Mouse (Mus musculus) forebrain, embryonic 10.5 days (tissue): ENCODE measurements around the gene H2-Ob. TPM values are rescaled to one million over a fixed set of nuclear protein-coding genes. Genes with fewer than 3 reads are reported as not detected.
"Not testable (repeated sequence)": the region's sequence is repeated elsewhere in the genome, so short reads cannot be mapped to it uniquely, and the experiment has no call there.

ENCODE experiments used
- DNase-seq: peaks from one replicate; pipeline ENCODE4 v3.0.0-alpha.2; 2017; ENCODE audit warnings: low spot score; ENCODE audit errors: extremely low spot score
- H3K27ac ChIP-seq: fragments of 300-500 bp; sonication (generic); 2 replicates; pipeline ENCODE4 v1.5.1; 2016; ENCODE audit warnings: mild to moderate bottlenecking
- H3K27me3 ChIP-seq: fragments of 300-500 bp; sonication (generic); 2 replicates; pipeline ENCODE4 v1.6.1; 2016; ENCODE audit warnings: mild to moderate bottlenecking; ENCODE audit not compliant: poor library complexity, severe bottlenecking
- H3K36me3 ChIP-seq: fragments of 300-500 bp; sonication (generic); replicated peaks from 2 replicates; pipeline ENCODE4 v1.6.1; 2016; ENCODE audit warnings: mild to moderate bottlenecking, moderate library complexity
- H3K4me1 ChIP-seq: fragments of 300-500 bp; sonication (generic); 2 replicates; pipeline ENCODE4 v1.6.1; 2016
- H3K4me3 ChIP-seq: fragments of 300-500 bp; sonication (generic); 2 replicates; pipeline ENCODE4 v1.5.1; 2016; ENCODE audit warnings: mild to moderate bottlenecking, moderate library complexity
- H3K9me3 ChIP-seq: fragments of 300-500 bp; sonication (generic); 2 replicates; pipeline ENCODE4 v1.6.1; 2016; ENCODE audit warnings: mild to moderate bottlenecking, moderate library complexity
- WGBS: fragments of 180-500 bp; shearing (Covaris S2); methylation state at CpG from one replicate; pipeline ENCODE4 v1.1.7; 2016; 5-methylcytosine and 5-hydroxymethylcytosine counted together
- polyA plus RNA-seq: library from polyadenylated mRNA; unstranded; fragments of >200 nt; fragmentation: Nextera tagmentation; extraction: Ambion mirVana; gene quantifications from 2 replicates; pipeline ENCODE4 v1.2.1, GENCODE M21; 2016

H2-Ob gene
- polyA plus RNA-seq, 1 experiment from 2014 or later, result not detected

GRCm38 (mm10) chr17:34211746-34212365, 26.8 kb upstream of the H2-Ob start:
- DNase-seq, result no peak
- Histone ChIP-seq H3K4me3 (no peak overlapping the region; the same call in 1 of the 2 replicates), H3K4me1 (peaks cover 15% of the 10 kb centered on the region), H3K9me3 (peaks cover 4% of the 10 kb centered on the region; the same call in 1 of the 2 replicates), H3K27me3 (peaks cover 79% of the 10 kb centered on the region), H3K27ac (no peak overlapping the region), H3K36me3 (no peaks in the 10 kb centered on the region)
- WGBS, result 17% methylated on average over 23 of the region's 23 CpGs

- Histone ChIP-seq H3K4me3 (no peak overlapping the region), H3K36me3 (no peaks in the 10 kb centered on the region), H3K27ac (no peak overlapping the region), H3K27me3 (peaks cover 61% of the 10 kb centered on the region), H3K4me1 (peaks cover 15% of the 10 kb centered on the region), H3K9me3 (peaks cover 9% of the 10 kb centered on the region)
- WGBS, result 49% methylated on average over 21 of the region's 21 CpGs
- no peak for DNase-seq
Observed at GRCm38 (mm10) chr17:34213936-34214335, 24.8 kb upstream of the H2-Ob start.

GRCm38 (mm10) chr17:34215176-34215575, 23.5 kb upstream of the H2-Ob start:
- Histone ChIP-seq H3K4me3 (no peak overlapping the region), H3K4me1 (peaks cover 15% of the 10 kb centered on the region), H3K27me3 (peaks cover 58% of the 10 kb centered on the region), H3K27ac (no peak overlapping the region), H3K36me3 (no peaks in the 10 kb centered on the region), H3K9me3 (peaks cover 9% of the 10 kb centered on the region)
- WGBS, result 86% methylated on average over 12 of the region's 12 CpGs
- no peak for DNase-seq

- no peak overlapping the region for H3K4me3 ChIP-seq
- peaks cover 7% of the 10 kb centered on the region; the same call in 1 of the 2 replicates for H3K4me1 ChIP-seq
- no peak for DNase-seq
- H3K27me3 ChIP-seq, result peaks cover 36% of the 10 kb centered on the region
- no peak overlapping the region for H3K27ac ChIP-seq
- 87% methylated on average over 8 of the region's 8 CpGs for WGBS
- peaks cover 9% of the 10 kb centered on the region for H3K9me3 ChIP-seq
- no peaks in the 10 kb centered on the region for H3K36me3 ChIP-seq
Observed at GRCm38 (mm10) chr17:34217216-34217928, 21.3 kb upstream of the H2-Ob start.

GRCm38 (mm10) chr17:34217986-34218385, 20.7 kb upstream of the H2-Ob start:
- peaks cover 9% of the 10 kb centered on the region for H3K9me3 ChIP-seq

GRCm38 (mm10) chr17:34218675-34219074, 20.0 kb upstream of the H2-Ob start:
- no peak overlapping the region for H3K4me3 ChIP-seq
- peaks cover 23% of the 10 kb centered on the region for H3K27me3 ChIP-seq
- peaks cover 7% of the 10 kb centered on the region; the same call in 1 of the 2 replicates for H3K4me1 ChIP-seq
- 90% methylated on average over 11 of the region's 11 CpGs for WGBS
- no peaks in the 10 kb centered on the region for H3K36me3 ChIP-seq
- DNase-seq, result no peak
- peaks cover 9% of the 10 kb centered on the region for H3K9me3 ChIP-seq
- H3K27ac ChIP-seq, result no peak overlapping the region

More at GRCm38 (mm10) chr17:34217986-34218385, 20.7 kb upstream of the H2-Ob start:
- H3K36me3 ChIP-seq, result no peaks in the 10 kb centered on the region
- DNase-seq, result no peak
- peaks cover 30% of the 10 kb centered on the region for H3K27me3 ChIP-seq
- no peak overlapping the region for H3K4me3 ChIP-seq
- no peak overlapping the region for H3K27ac ChIP-seq
- 89% methylated on average over 5 of the region's 5 CpGs for WGBS
- H3K4me1 ChIP-seq, result peaks cover 7% of the 10 kb centered on the region; the same call in 1 of the 2 replicates

- H3K36me3 ChIP-seq, H3K27ac ChIP-seq, DNase-seq, H3K9me3 ChIP-seq, H3K4me3 ChIP-seq, H3K4me1 ChIP-seq: not testable (repeated sequence)
- 89% methylated on average over 9 of the region's 11 CpGs for WGBS
- peaks cover 19% of the 10 kb centered on the region for H3K27me3 ChIP-seq
Observed at GRCm38 (mm10) chr17:34219096-34219495, 19.6 kb upstream of the H2-Ob start.

GRCm38 (mm10) chr17:34219801-34220200, 18.9 kb upstream of the H2-Ob start:
- WGBS, result 92% methylated on average over 3 of the region's 7 CpGs
- DNase-seq, H3K4me3 ChIP-seq, H3K27ac ChIP-seq, H3K36me3 ChIP-seq, H3K4me1 ChIP-seq: not testable (repeated sequence)
- Histone ChIP-seq H3K27me3 (peaks cover 12% of the 10 kb centered on the region), H3K9me3 (peaks cover 14% of the 10 kb centered on the region)

GRCm38 (mm10) chr17:34220401-34220800, 18.3 kb upstream of the H2-Ob start:
- H3K36me3 ChIP-seq, H3K4me1 ChIP-seq, H3K4me3 ChIP-seq, H3K27ac ChIP-seq, DNase-seq, H3K27me3 ChIP-seq: not testable (repeated sequence)
- peaks cover 20% of the 10 kb centered on the region for H3K9me3 ChIP-seq
- WGBS, result 98% methylated on average over 8 of the region's 16 CpGs

GRCm38 (mm10) chr17:34224816-34225215, 13.9 kb upstream of the H2-Ob start:
- WGBS, result 93% methylated on average over 3 of the region's 3 CpGs
- Histone ChIP-seq H3K27ac (no peak overlapping the region), H3K9me3 (peaks cover 14% of the 10 kb centered on the region), H3K27me3 (no peaks in the 10 kb centered on the region), H3K4me3 (no peak overlapping the region), H3K4me1 (no peaks in the 10 kb centered on the region), H3K36me3 (no peaks in the 10 kb centered on the region)
- DNase-seq, result no peak

GRCm38 (mm10) chr17:34225426-34225825, 13.3 kb upstream of the H2-Ob start:
- WGBS, result 97% methylated on average over 8 of the region's 8 CpGs
- no peak for DNase-seq
- Histone ChIP-seq H3K4me3 (no peak overlapping the region), H3K4me1 (no peaks in the 10 kb centered on the region), H3K36me3 (no peaks in the 10 kb centered on the region), H3K9me3 (peaks cover 14% of the 10 kb centered on the region), H3K27me3 (no peaks in the 10 kb centered on the region), H3K27ac (no peak overlapping the region)

GRCm38 (mm10) chr17:34225911-34226310, 12.8 kb upstream of the H2-Ob start:
- H3K27ac ChIP-seq, result not testable (repeated sequence)
- WGBS, result 96% methylated on average over 17 of the region's 23 CpGs

GRCm38 (mm10) chr17:34230971-34231370, 7.7 kb upstream of the H2-Ob start:
- not testable (repeated sequence) for H3K27me3 ChIP-seq, H3K9me3 ChIP-seq, H3K4me1 ChIP-seq, H3K4me3 ChIP-seq, H3K27ac ChIP-seq, H3K36me3 ChIP-seq, DNase-seq
- 94% methylated on average over 9 of the region's 9 CpGs for WGBS

More at GRCm38 (mm10) chr17:34225911-34226310, 12.8 kb upstream of the H2-Ob start:
- not testable (repeated sequence) for H3K36me3 ChIP-seq, H3K4me1 ChIP-seq, H3K4me3 ChIP-seq, H3K27me3 ChIP-seq, DNase-seq
- peaks cover 14% of the 10 kb centered on the region for H3K9me3 ChIP-seq
